Mouse (Mus musculus): ENCODE data around the gene Gm28308. TPM values are rescaled to one million over a fixed set of nuclear protein-coding genes. Genes with fewer than 3 reads are reported as not detected.

The Gm28308 gene
- polyA plus RNA-seq, 1 experiment from 2014 or later = not detected

DNA sequence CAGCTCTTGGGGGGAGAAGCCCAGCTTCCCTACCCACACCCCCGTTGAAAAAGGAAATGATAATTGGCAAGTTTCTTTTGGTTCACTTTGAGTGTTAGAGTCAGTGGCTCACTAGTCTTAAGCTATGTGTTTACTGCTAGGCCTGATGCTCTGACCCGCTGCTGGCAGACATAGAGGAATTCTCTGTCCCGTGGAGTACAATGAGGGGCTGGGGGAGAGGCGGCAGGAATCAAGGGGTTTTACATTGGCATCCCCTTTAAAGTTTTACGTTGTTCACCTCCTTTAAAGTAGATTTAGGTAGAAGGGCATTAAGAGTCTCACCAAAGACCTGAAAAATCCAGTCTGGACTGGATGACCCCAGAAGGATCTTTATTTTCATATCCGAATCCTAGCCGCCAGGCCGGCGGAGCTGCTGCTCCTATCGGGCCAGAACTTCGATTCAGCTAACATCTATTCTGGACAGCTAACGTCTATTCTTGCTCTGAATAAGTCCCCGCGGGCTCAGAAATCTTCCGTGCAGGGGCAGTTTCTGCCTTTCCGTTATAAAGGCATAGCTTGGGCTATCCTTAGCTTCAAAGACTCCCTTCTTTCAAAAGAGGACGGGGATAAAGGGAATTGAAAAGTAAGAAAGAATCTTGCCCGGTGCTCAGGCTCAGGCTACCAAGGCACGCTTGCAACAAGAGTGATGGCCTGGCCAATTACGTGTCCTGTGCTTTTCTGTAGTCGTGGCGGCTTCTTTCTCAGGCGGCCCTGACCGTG lies 39.1 kb upstream of the Gm28308 start:
- no peaks in the 10 kb centered on the region for H3K9me3 ChIP-seq
- H3K9ac ChIP-seq = no peak overlapping the region
- H3K4me1 ChIP-seq = peaks cover 10% of the 10 kb centered on the region
- no peak for ATAC-seq (ENCODE audit: borderline replicate concordance, extremely low read depth, low FRiP score, low TSS enrichment)
- H3K27ac ChIP-seq = no peak overlapping the region
- H3K4me3 ChIP-seq = no peak overlapping the region
- H3K27me3 ChIP-seq = peaks cover 95% of the 10 kb centered on the region
- WGBS = 3% methylated on average over 24 of the region's 24 CpGs
- no peak overlapping the region for H3K4me2 ChIP-seq
- H3K36me3 ChIP-seq = no peaks in the 10 kb centered on the region

DNA sequence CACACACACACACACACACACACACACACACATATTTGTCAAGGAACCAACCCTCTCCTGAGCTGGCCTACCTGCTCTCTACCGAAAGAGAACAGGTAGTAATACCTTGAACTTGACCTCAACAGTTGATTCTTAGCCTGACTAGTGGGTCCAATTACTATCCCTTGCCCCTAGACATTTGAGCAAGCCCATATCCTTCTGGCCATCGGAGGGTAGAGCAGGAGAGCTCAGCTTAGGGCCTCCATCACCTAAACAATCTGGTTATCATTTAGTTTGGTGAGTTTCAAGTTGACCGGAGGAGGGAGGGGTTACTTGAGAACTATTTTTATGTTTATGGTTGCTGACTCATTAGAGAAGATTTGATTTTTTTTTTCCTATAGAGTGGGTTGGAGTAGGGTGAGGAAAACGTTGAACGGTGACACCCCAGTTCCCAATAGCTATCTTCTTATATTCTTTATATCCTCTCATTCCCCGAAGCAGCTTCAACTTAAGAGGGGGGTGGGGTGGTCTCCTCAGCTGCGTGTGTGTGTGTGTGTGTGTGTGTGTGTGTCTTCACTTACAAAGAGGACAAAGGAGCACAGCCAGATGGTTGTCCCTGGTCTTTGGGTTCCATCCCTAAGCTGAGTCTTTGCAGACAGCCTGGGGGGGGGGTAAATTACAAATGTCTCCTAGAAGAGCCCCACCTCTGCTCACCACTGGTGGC lies 38.2 kb upstream of the Gm28308 start:
- Histone ChIP-seq H3K9ac (no peak overlapping the region), H3K4me2 (no peak overlapping the region), H3K36me3 (no peaks in the 10 kb centered on the region), H3K9me3 (no peaks in the 10 kb centered on the region), H3K4me1 (peaks cover 10% of the 10 kb centered on the region), H3K27me3 (peaks cover 97% of the 10 kb centered on the region), H3K4me3 (no peak overlapping the region), H3K27ac (no peak overlapping the region)
- 7% methylated on average over 7 of the region's 7 CpGs for WGBS
- no peak for ATAC-seq (ENCODE audit: borderline replicate concordance, extremely low read depth, low FRiP score, low TSS enrichment)

DNA sequence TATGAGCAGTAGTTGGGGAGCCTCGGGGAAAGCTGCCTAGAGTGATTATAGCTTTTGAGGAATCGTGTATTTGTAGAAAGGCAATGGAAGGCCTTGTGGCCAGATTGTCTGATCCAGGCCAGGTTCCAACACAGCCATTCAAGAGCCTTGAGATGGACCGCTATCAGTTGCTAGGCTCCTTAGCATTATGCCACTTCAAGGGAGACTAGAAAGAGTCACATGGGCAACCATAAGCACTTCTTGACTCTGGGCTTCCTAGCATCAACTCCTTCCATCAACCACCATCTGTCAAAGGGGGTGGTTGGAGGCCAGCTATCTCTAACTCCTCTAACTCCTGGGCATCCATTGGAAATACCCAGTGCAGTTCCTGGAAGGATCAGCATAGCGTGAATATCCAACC lies 36.7 kb upstream of the Gm28308 start:
- Histone ChIP-seq H3K9me3 (no peaks in the 10 kb centered on the region), H3K4me1 (peaks cover 18% of the 10 kb centered on the region), H3K36me3 (no peaks in the 10 kb centered on the region), H3K4me2 (no peak overlapping the region), H3K9ac (no peak overlapping the region), H3K4me3 (no peak overlapping the region), H3K27ac (no peak overlapping the region), H3K27me3 (peaks cover 99% of the 10 kb centered on the region)
- ATAC-seq (ENCODE audit: borderline replicate concordance, extremely low read depth, low FRiP score, low TSS enrichment) = no peak
- WGBS = 4% methylated on average over 4 of the region's 4 CpGs

GRCm38 (mm10) chr6:52249415-52249738 lies 36.2 kb upstream of the Gm28308 start:
- H3K36me3 ChIP-seq = no peaks in the 10 kb centered on the region
- H3K27me3 ChIP-seq = peaks cover 99% of the 10 kb centered on the region
- H3K9me3 ChIP-seq = no peaks in the 10 kb centered on the region
- H3K9ac ChIP-seq = no peak overlapping the region
- no peak overlapping the region for H3K27ac ChIP-seq
- WGBS = 1% methylated on average over 16 of the region's 16 CpGs
- ATAC-seq (ENCODE audit: borderline replicate concordance, extremely low read depth, low FRiP score, low TSS enrichment) = no peak
- no peak overlapping the region for H3K4me2 ChIP-seq
- H3K4me1 ChIP-seq = peaks cover 18% of the 10 kb centered on the region
- H3K4me3 ChIP-seq = 0 out of 2 replicates have a peak overlapping the region, but pooled peaks have one; percentile 4

DNA sequence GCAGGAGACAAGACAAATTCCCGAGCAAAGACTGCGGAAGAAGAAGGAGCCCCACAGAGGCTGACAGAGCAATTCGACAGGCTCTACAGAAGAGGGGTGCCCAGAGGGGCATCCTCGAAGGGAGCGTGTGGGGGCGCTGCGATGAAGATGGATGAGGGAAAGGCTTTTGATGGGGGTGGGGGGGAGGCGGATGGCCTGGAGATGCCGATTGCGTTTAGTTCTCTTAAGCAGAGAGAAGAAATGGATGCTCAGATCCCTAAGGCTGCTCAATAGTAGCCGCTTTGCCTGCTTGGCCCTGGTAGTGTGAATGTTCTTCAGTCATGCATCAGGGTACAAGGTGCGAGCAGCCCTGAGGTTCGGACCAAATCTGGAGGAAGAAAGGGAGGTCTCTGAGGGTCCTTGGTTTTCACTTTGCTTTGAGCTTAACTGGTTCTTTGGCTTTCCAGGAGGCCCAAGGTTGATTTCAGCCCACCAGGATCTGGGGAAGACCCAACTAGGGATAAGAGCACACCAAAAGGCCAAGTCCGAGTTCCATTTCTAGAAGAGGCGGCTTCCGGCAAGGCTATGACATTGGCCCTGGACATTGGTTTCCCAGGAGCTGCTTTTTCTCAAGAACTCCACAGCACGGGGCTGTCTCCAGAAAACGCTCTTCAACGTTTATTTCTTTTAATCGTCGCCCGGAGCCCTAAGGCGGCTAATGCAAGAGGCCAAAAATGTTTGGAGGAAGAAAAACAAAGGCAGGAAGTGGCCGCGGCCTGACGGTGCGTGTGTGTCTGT lies 35.7 kb upstream of the Gm28308 start:
- H3K4me3 ChIP-seq = 0 out of 2 replicates have a peak overlapping the region, but pooled peaks have one; percentile 4
- no peaks in the 10 kb centered on the region for H3K36me3 ChIP-seq
- no peak overlapping the region for H3K9ac ChIP-seq
- H3K27ac ChIP-seq = no peak overlapping the region
- no peak overlapping the region for H3K4me2 ChIP-seq
- WGBS = 2% methylated on average over 27 of the region's 27 CpGs
- H3K4me1 ChIP-seq = peaks cover 18% of the 10 kb centered on the region
- ATAC-seq (ENCODE audit: borderline replicate concordance, extremely low read depth, low FRiP score, low TSS enrichment) = no peak
- H3K27me3 ChIP-seq = peaks cover 99% of the 10 kb centered on the region
- no peaks in the 10 kb centered on the region for H3K9me3 ChIP-seq

GRCm38 (mm10) chr6:52247766-52248637 lies 34.9 kb upstream of the Gm28308 start:
- Histone ChIP-seq H3K4me2 (no peak overlapping the region), H3K27ac (no peak overlapping the region), H3K27me3 (peaks cover 99% of the 10 kb centered on the region), H3K4me1 (peaks cover 12% of the 10 kb centered on the region; the same call in 1 of the 2 replicates), H3K9ac (no peak overlapping the region), H3K9me3 (no peaks in the 10 kb centered on the region), H3K36me3 (no peaks in the 10 kb centered on the region), H3K4me3 (no peak overlapping the region)
- ATAC-seq (ENCODE audit: borderline replicate concordance, extremely low read depth, low FRiP score, low TSS enrichment) = no peak
- WGBS = 2% methylated on average over 23 of the region's 23 CpGs

GRCm38 (mm10) chr6:52246916-52247315 lies 33.8 kb upstream of the Gm28308 start:
- no peak overlapping the region for H3K27ac ChIP-seq
- WGBS = 2% methylated on average over 3 of the region's 3 CpGs
- H3K27me3 ChIP-seq = peaks cover 99% of the 10 kb centered on the region
- no peak overlapping the region for H3K4me3 ChIP-seq
- H3K9me3 ChIP-seq = no peaks in the 10 kb centered on the region
- H3K36me3 ChIP-seq = no peaks in the 10 kb centered on the region
- H3K4me1 ChIP-seq = peaks cover 12% of the 10 kb centered on the region; the same call in 1 of the 2 replicates
- no peak overlapping the region for H3K4me2 ChIP-seq
- no peak overlapping the region for H3K9ac ChIP-seq
- ATAC-seq (ENCODE audit: borderline replicate concordance, extremely low read depth, low FRiP score, low TSS enrichment) = no peak

DNA sequence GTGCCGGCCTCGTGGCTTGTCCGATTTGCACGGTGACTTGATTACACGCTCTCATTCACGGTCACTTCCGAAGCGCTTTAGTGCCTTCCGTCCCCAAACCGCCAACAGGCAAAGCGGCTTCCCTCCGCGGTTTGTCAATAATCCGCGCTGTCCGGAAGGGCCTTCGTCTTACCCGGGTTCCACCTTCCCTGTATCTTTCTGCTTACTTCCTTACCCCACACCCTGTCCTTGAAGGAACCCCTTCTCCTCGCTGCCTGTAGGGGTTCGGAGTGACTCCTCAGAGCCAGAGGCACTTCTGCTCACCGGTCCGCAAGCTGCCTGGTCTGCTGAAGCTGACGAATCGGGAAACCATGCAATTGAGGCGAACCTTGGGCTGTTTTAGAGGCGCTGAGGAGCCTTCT lies 33.3 kb upstream of the Gm28308 start:
- Histone ChIP-seq H3K9ac (no peak overlapping the region), H3K9me3 (no peaks in the 10 kb centered on the region), H3K4me1 (peaks cover 12% of the 10 kb centered on the region; the same call in 1 of the 2 replicates), H3K36me3 (no peaks in the 10 kb centered on the region), H3K27ac (no peak overlapping the region), H3K27me3 (peaks cover 99% of the 10 kb centered on the region), H3K4me2 (no peak overlapping the region), H3K4me3 (no peak overlapping the region)
- ATAC-seq (ENCODE audit: borderline replicate concordance, extremely low read depth, low FRiP score, low TSS enrichment) = no peak
- WGBS = 2% methylated on average over 26 of the region's 26 CpGs

DNA sequence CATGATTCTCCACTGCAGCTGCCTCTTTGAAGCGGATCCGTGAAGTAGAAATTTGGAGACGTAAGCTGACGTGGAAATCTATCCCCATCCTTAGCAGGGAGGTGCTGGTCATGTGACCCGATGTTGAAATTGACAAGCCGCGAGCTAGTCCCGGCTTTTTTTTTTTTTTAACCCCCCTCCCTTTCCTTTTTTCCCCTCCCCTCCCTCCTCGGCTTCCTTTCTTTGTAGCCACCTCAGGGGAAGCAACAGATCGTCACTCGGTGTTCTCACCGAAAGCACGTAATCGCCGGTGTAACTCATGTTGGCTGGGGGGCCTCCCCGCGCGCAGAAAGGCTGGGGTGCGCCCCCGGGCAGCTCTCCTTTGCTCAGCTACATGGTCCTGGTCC lies 32.6 kb upstream of the Gm28308 start, which contains the start of gene Hoxa11:
Gene Hoxa11 (minus strand): TSS at position 54 of the 386 bp plus-strand sequence.
- Histone ChIP-seq H3K9ac (no peak within 1 kb of the TSS), H3K9me3 (no peaks in the 10 kb centered on the region), H3K36me3 (no peaks in the 10 kb centered on the region), H3K4me3 (peak within 1 kb of the TSS; percentile 8; the same call in 1 of the 2 replicates), H3K27ac (no peak within 1 kb of the TSS), H3K27me3 (peaks cover 99% of the 10 kb centered on the region), H3K4me1 (peaks cover 12% of the 10 kb centered on the region; the same call in 1 of the 2 replicates), H3K4me2 (no peak within 1 kb of the TSS; the same call in 1 of the 2 replicates)
- 1% methylated on average over 20 of the region's 20 CpGs for WGBS
- no peak for ATAC-seq (ENCODE audit: borderline replicate concordance, extremely low read depth, low FRiP score, low TSS enrichment)

DNA sequence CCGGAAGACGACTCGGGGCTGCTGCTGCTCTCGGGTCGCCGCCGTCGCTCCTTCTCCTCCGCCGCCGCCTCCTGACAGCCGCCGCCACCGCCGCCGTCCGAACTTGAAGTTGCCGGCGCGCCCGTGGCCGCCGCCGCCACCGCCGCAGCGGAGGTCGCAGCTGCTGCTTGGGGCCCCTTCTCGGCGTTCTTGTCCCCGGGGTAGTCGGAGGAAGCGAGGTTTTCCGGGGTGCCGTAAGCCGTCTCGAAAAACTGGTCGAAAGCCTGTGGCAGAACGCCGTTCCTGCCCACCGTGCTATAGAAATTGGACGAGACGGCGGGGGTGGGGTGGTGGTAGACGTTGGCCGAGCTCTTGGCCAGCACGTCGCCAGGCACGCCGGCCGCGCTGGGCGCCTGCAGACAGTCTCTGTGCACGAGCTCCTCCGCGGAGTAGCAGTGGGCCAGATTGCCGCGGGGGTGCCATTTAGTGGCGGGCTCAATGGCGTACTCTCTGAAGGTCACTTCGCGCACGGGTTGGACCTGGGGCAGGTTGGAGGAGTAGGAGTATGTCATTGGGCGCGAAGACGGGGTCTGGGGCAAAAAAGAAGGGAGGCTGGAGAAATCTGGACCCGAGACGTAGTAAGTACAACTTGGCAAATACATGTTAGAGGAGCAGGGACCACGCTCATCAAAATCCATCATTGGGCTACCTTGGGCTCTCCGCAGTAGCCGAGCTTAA lies 32.1 kb upstream of the Gm28308 start:
- Histone ChIP-seq H3K36me3 (no peaks in the 10 kb centered on the region), H3K9me3 (no peaks in the 10 kb centered on the region), H3K9ac (no peak overlapping the region), H3K4me2 (no peak overlapping the region), H3K4me3 (peak overlapping the region; percentile 8; the same call in 1 of the 2 replicates), H3K27ac (no peak overlapping the region), H3K27me3 (peaks cover 100% of the 10 kb centered on the region), H3K4me1 (peaks cover 13% of the 10 kb centered on the region)
- under 1% methylated on average over 71 of the region's 71 CpGs for WGBS
- ATAC-seq (ENCODE audit: borderline replicate concordance, extremely low read depth, low FRiP score, low TSS enrichment) = no peak
